Mouse (Mus musculus) monocyte, adult 5-6 weeks (primary cell): ENCODE data around the gene Sh3rf1. TPM values are rescaled to one million over a fixed set of nuclear protein-coding genes. Genes with fewer than 3 reads are reported as not detected.

Source experiments
- ATAC-seq: fragments of 153-309, 156-312 bp; replicated peaks from 2 replicates; pipeline ENCODE4 v1.8.0; 2017; ENCODE audit warnings: mild to moderate bottlenecking; ENCODE audit not compliant: low TSS enrichment, insufficient number of reproducible peaks, severe bottlenecking, poor library complexity, low FRiP score
- total RNA-seq: library from RNA; stranded (forward); fragments of 200-1000, 200-491, 200-594 nt; gene quantifications from 3 replicates; pipeline ENCODE4 v1.2.3, GENCODE M21; 2017

Sh3rf1 gene
- total RNA-seq, 1 experiment from 2014 or later: 0.57 TPM

DNA sequence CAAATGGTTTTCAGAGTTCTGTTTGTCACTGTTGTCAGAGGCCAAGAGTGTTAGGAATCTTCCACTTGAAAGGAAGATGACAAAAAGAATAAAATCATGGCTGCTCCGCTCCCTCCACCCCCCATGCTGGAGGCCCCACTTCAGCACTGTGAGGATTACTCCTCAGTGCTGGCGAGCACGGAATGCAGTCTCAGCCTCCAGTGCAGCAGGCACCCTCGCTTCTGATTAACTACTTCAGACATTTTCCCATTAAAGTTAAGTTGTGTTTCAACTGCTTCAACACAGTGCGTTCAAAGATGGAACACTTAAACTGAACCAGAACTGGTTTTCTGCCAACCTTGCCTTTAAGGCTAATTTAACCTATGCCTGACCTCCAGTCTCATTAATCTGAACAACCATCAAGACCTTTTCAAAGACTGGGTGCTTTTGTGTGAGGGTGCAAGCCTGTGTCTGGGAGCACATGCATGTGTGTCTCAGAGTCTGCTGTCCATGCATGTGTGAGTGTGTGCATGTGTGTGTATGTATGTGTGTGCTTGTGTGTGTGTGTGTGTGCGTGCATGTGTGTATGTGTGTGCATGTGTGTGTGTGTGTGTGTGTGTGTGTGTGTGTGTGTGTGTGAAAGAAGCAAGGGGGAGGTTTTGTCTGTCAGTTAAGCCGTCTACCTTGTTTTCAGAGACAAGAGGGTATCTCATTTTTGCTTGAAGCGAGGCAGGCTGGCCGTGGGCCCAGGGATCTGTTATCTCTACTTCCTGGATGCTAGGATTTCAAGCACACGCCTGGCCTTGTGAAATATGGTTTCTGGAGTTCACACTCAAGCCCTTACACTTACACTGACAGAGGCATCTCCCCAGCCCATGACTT is 51.2 kb downstream of the Sh3rf1 start:
- no peak for ATAC-seq

DNA sequence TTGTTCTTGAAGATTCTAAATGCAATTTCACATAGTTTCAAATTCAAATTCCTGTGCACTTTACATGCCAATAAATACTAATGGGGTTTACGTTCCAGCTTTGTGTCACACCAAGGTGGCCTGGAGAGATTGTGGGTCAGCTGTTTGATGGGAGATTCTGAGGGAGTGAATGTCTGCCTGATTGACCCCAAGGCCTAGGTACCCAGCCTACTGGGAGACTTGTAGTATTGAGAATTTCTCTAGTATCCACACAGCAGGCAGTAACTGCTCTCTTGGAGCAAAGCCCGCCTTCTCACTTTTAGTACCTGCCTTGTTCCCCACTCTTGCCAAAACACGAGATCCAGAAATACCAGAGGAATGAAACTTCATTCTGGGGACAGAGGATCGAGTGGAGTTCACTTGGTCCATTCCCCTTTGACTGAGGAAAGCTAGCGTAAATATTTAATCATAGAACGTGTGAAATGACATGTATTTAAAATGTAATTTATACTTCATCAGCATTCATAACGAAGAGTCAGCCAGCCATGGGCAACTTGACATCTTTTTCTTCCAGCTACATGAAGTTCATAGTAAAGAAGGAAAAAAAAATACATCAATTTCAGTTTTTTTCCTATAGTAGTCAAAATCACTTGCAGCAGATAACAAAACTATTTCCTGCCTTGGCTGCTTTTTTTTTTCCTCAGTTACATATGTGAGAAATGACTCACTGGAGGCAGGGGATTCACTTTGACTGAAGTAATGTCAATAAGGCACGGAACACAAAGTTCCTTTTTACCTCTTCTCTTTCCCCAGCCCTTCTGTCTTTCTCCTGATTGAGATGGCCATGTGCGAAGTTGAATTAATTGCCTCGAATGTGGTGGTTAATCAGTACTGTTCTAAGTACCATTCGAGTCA is 52.0 kb downstream of the Sh3rf1 start:
- ATAC-seq: no peak

DNA sequence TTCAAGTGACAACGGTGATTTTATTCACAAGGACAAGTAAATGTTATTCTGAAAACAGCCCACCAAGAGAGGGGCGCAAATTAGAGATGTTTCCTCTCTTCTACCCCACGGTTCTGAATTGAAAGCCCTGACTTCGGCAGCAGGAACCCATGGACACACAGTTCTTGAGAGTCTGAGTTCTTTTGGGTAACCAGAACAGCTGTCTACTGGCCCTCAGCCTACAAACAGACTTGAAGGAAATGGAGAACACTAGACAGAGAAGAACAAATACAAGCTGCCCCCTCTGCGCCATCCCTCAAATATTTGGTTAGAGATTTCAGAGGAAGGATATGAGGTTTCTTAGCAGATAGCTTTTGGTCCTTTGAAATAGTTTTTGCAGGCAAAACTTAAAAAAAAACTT is 52.7 kb downstream of the Sh3rf1 start:
- no peak for ATAC-seq

DNA sequence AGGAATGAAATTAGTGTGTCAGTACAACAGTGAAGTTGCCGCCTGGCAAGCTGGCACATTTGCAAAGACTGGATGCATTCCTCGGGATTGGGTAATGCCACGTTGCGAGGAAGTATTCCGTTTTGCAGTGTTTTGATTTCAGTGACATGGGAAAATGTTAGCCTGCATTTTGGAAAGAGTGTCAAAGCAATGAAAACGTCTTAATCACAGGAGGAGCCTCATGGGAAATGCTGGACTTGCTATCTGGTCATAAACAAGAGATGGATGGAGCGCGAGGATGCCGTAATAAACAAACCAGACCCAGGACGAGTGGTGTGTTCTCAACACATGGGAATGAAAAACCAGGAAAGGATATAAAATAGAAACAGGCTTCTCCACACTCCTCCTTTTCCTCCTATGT is 55.4 kb downstream of the Sh3rf1 start:
- no peak for ATAC-seq

DNA sequence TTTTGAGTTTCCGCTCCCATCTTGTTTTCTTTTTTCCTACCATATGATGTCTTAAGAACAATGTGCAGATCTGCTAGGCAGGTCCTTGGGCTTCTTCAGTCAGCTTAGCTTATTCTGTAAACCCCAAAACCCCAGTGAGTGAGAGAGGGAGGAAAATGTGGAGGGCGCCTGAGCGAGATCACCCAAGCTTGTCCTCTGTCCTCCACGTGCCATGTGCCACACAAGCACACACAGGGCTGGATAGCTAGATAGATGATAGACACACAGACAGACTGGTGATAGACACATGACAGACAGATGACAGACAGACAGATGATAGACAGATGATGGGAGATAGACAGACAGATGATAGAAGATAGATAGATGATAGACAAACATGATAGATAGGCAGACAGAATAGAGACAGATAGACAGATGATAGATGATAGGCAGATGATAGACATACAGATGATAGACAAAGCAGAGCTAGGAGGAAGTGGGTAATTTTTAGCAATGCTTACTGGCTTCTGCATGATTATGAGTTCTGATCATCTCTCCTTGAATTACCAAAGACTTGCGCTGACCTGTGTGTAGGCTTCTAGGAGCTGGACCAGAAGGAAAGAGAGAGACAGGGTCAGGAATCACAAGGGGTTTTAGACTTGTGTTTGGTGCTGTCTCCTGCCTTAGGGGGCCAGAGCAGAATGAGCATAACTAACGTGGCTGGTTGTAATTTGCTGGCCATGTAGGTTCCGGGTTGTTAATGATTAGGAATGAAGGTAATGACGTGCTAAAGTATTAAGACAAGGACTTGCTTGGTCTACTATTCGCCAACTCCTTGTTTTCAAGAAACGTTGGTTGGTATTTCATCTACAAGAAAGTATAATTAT is 58.9 kb downstream of the Sh3rf1 start:
- ATAC-seq: no peak

DNA sequence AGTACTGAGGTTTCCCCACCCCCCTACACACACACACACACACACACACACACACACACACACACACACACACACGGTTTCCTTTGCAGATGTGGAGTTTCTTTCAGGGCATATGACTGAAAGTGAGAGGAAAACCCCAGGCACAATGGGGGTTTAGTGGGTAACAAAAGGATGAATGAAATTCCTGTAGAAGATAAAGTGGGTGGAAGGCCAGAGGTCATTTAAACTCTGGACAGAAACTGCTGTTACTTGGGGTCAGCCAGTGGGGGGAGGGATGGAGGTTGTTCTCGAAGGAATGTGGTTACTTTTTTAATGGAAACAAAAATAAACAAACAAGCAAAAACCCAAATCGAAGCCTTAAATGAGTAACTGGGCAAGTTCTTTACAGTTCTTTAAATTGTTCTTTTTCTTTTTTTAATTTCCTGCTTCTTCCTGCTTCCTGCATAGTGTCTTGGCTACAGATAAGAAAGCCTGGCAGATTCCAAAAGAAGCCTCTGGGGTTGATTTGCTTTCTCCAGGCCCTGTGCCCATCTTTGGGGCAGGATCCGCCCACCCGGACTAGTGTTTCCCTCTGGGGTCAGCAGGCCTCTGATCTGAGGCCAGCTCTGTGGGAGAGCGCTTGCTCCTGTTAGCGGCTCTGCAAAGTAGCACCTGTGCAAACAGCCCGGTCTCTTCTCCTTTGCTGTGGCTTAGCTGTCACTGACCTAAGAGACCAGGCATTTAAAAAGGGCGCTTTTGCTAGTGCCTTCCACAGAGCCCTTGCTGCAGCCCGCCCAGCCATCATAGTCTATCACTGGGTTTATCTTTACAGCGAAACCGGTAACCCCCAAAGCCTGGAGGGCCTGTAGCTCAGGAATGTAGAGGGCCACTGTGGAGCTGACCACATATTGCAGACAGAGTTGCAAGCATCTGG is 59.8 kb downstream of the Sh3rf1 start:
- ATAC-seq: no peak

DNA sequence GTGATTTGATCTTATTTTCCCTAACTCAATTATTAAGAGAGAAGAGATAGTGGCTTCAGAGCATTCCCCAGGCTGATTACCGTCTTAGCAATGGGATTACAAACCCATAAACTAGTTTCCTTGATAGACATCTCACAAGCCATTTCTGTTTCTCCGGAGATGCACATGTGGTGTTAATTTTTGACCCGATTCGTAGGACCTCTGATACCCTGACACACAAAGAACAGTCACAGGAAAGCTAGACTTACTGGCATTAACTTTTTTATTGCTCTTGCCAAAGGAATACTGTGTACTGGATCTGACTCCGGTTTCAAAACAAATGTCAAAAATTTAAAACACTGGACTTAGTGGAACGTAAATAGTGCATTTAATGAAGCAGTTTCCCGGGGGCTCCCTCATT is 62.2 kb downstream of the Sh3rf1 start:
- no peak for ATAC-seq

DNA sequence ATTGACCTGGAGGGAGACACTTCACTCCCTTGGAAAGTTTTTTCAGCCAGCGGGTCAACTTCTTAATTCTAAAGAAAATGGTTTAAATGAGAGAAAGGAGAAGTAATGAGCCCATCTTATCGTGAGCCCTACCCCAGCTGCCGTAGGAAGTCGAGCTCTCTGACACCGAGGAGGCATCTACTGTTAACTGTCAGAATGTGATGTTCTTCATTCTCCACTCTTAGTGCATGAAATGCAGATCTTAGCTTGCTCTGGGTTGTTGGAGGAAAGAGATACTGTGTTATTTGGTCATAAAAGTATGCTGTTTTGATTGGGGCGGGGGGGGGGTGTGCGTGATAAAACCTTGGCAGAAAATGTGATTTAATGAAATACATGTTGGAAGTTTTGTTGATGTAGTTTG is 62.7 kb downstream of the Sh3rf1 start:
- ATAC-seq: no peak

DNA sequence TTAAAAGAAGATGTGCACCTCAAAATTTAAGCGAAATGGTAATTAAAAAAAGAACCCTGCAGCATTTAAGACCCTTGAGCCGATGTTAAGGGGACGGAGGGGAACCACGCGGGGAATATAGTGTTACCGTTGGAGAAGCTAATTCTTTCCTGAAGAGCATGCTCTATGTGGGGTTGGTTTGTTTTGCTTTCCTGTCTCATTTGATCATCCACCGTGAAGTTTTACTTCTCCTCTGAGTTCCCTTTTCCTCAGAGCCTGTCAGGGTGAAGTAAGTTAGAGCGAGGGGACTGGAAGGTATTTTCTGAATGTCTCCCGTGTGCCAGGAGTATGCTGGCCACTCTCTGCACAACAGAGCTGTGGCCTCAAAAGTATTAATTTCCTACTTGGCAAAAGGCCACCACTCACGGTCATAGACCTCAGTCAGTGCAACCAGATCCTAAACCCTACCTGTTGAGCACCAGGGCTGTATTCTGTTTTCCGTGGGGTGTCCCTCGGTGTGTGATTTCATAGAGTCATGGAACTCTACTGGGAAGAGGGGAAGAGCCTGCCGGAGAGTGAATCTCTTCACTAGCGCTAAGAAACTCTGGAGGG is 63.2 kb downstream of the Sh3rf1 start:
- ATAC-seq: no peak

DNA sequence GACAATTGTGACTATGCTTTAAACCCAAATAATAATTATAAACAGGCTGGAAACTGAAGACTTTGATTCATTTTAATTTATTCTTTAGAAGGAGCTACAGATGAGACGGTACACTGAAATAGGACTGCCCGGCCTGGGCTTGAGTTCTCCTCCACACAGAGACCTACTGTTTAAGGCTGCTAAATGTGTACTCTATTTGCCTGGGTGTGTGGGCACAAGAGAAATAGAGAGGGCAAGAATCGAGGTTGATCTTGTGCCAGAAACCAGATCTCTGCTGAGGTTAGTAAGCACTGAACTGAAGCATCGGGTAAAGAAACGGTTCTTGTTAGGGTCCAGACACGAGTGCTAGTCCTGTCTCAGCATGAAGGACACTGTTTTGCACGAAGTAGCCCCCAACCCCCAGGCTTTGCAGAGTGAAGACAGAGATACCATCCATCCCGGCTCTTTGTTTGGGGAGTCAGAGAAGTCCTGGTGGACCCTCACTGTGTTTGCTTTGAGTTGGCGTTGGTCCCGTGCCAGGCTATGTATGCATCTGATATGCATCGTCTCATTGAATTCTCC is 64.4 kb downstream of the Sh3rf1 start:
- ATAC-seq: no peak

DNA sequence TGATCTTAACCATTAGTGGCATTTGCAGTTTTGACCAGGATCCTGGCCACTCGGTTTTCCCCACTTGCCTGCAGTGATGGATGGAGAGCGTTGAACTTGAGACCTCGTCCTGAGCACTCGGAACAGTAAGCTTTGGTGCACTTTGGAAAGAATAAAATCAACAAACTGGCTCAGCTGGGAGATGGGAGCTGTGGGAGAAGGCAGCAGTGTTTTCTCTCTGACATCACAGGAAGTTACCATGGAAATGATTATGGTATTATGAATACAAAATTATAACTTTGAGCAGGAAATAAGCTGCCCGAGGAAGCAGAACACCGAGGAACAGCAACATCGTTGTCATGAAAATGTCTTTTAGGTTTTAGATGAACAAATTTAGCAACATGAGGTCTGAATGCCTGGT is 65.0 kb downstream of the Sh3rf1 start:
- ATAC-seq: no peak

DNA sequence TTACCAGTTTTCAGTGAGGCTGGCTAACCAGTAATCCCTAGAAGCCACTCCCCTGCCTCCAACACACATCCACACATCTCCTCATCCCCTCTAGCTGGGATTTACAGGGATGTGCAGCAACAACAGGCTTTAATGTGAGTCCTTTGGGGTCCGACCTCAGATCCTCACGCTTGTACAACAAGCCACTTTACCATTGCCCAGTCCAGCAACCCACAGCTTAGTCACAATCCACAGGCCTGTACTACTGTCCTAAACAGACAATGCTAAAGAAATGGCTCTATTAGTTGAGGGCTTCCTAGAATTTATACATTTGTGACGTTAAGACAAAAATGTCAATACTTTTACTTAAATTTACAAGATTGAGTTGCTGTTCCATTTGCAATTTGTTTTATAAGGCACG is 71.4 kb downstream of the Sh3rf1 start:
- ATAC-seq: no peak

DNA sequence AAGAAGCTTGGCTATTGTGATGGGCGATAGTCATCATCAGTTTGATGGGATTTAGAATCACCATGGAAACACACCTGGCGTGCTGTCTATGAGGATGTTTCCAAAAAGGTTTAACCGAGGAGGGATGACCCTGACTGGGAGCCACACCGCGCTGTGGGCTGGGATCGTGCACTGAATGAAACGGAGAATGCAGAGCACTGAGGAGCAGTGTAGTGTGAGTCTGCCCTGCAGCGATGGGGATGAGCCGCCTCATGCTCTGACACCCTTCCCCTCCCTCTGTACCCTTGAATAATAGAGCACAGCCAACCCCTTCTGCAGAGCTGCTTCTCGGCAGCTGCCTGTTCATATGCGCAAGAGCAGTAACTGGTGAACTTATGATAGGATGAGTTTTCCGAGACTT is 71.8 kb downstream of the Sh3rf1 start:
- no peak for ATAC-seq

DNA sequence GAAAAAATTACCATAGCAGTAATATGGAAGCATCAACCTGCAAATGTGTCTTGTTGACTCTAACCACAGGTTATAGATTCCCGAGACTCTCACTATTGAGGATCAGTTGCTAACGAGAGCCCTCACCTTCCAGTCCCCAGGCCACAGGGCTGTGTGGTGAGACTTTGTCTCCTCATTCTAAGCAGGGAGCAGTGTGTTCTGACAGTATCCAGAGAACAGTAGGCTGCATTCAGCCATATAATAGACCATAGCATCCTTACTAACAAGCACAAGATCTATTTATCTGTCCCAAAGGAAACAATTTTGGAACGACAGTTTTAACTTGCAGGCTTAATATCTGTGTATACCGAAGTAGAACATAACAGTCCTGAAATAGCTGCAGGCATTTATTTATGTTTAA is 75.2 kb downstream of the Sh3rf1 start:
- no peak for ATAC-seq

DNA sequence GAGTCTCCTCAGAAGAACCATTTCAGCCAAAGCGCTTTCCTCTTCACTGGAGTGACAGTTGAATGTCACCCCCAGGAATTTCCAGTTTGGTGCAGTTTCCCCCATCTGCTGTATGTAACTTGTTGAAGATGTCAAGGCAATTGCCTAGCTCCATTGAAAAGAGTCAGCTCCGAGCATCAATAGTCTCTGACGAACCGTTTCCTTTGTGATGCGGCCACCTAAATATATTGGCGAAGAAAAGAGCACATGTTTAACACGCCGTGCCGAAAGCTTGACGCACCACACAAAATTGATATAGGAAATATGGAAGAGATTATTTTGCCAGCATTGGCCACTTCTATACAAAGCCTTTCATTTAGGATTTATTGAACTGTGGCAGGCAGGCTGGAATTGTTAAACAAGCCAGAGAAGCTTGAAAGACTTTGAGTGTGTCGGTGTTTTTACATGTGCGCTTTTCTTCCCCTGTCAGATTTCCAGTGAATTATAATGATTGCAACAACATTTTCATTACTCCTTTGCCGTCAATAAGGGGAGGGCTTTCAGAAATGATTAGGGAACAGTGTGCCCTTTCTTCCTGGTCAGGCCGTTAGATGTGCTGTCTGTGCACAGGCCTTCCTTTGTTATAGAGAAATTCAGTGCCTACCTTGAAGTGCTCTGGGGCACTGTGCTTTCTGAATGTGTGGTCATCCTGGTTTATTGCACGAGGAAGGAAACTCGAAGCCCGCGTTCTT is 77.8 kb downstream of the Sh3rf1 start:
- ATAC-seq: no peak

DNA sequence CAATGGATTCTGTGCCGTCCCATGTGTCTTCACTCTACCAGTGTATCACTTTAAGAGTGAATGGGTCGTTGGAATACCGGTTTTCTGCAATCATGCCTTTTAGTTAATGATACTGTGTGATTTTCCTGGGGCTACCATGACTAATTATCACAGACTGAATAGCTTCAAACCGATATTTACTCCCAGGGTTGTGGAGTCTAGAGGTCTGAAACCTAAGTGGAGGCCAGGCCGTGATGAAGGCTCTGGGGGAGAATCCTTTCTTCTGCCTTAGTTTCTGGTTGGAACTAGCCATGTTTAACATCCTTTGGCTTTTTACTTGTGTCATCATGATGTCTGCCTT is 78.3 kb downstream of the Sh3rf1 start:
- ATAC-seq: no peak
